Mouse (Mus musculus) hindbrain, embryonic 13.5 days (tissue): ENCODE results near the gene Rbfox2. TPM values are rescaled to one million over a fixed set of nuclear protein-coding genes. Genes with fewer than 3 reads are reported as not detected.

Experiments used
- ATAC-seq: fragments of 200-750 bp; cut with Nextera tagmentation; 2 replicates; pipeline ENCODE4 v1.8.0; 2017; ENCODE audit warnings: moderate TSS enrichment; ENCODE audit not compliant: low FRiP score
- H3K27ac ChIP-seq: fragments of 300-500 bp; sonication (generic); 2 replicates; pipeline ENCODE4 v1.5.1; 2015; ENCODE audit warnings: inconsistent platforms, mild to moderate bottlenecking, moderate library complexity
- H3K27me3 ChIP-seq: fragments of 300-500 bp; sonication (generic); 2 replicates; pipeline ENCODE4 v1.6.1; 2015; ENCODE audit warnings: mild to moderate bottlenecking, inconsistent platforms
- H3K36me3 ChIP-seq: fragments of 300-500 bp; sonication (generic); 2 replicates; pipeline ENCODE4 v1.6.1; 2015; ENCODE audit warnings: mild to moderate bottlenecking, inconsistent platforms
- H3K4me1 ChIP-seq: fragments of 300-500 bp; sonication (generic); replicated peaks from 2 replicates; pipeline ENCODE4 v1.6.1; 2015; ENCODE audit warnings: inconsistent platforms
- H3K4me2 ChIP-seq: fragments of 300-500 bp; sonication (generic); 2 replicates; pipeline ENCODE4 v1.6.1; 2015; ENCODE audit warnings: inconsistent platforms, mild to moderate bottlenecking, moderate library complexity
- H3K4me3 ChIP-seq: fragments of 300-500 bp; sonication (generic); 2 replicates; pipeline ENCODE4 v1.5.1; 2015; ENCODE audit warnings: mild to moderate bottlenecking, inconsistent platforms
- H3K9ac ChIP-seq: fragments of 300-500 bp; sonication (generic); 2 replicates; pipeline ENCODE4 v1.6.1; 2015; ENCODE audit warnings: mild to moderate bottlenecking, inconsistent platforms
- H3K9me3 ChIP-seq: fragments of 300-500 bp; sonication (generic); 2 replicates; pipeline ENCODE4 v1.6.1; 2016; ENCODE audit warnings: inconsistent platforms
- WGBS: fragments of 180-500 bp; shearing (Covaris S2); methylation state at CpG from one replicate; pipeline ENCODE4 v1.1.7; 2015; 5-methylcytosine and 5-hydroxymethylcytosine counted together
- polyA plus RNA-seq: library from polyadenylated mRNA; unstranded; fragments of >200 nt; fragmentation: Nextera tagmentation; extraction: Ambion mirVana; gene quantifications from 2 replicates; pipeline ENCODE4 v1.2.1, GENCODE M21; 2015

Rbfox2 gene
- polyA plus RNA-seq, 1 experiment from 2014 or later, result 158 TPM

DNA sequence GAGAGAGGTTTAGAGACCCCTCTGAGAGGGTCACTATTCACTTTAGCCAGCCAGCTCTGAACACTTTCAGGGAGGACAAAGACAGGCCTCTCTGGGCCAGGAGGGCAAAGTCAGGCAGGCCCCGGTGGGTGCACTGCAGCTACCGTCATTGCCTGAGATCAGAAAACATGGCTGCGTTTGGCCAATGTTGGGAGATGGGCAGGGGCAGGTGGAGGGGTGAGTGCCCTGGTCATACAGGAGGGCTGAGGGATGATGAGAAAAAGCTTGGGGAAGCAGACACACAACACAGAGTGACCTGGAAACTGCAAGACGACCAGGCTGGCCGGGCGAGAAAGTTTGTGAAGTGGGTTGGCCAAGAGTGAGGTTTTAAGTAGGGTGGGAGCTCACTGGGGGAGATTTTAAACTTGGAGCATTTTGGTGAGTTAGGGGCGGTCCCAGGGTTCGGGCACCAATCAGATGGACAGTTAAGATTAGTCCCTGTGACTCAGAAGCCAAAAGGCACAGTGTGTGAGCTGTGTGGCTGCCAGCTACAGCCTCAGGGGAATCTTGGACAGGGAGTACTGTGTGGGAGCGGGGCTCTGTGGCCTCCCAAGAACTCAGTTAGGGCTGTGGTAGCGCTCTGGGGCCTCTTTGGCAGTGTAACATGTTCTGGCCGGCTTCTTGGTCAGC, 270.4 kb downstream of the Rbfox2 start:
- no peak overlapping the region for H3K4me2 ChIP-seq
- H3K4me1 ChIP-seq, result peaks cover 29% of the 10 kb centered on the region
- H3K36me3 ChIP-seq, result no peaks in the 10 kb centered on the region
- H3K4me3 ChIP-seq, result no peak overlapping the region
- H3K27ac ChIP-seq, result peak overlapping the region; percentile 81
- no peaks in the 10 kb centered on the region for H3K27me3 ChIP-seq
- ATAC-seq, result no peak
- peak overlapping the region; percentile 30; the same call in 1 of the 2 replicates for H3K9ac ChIP-seq
- no peaks in the 10 kb centered on the region for H3K9me3 ChIP-seq
- 79% methylated on average over 11 of the region's 11 CpGs for WGBS

DNA sequence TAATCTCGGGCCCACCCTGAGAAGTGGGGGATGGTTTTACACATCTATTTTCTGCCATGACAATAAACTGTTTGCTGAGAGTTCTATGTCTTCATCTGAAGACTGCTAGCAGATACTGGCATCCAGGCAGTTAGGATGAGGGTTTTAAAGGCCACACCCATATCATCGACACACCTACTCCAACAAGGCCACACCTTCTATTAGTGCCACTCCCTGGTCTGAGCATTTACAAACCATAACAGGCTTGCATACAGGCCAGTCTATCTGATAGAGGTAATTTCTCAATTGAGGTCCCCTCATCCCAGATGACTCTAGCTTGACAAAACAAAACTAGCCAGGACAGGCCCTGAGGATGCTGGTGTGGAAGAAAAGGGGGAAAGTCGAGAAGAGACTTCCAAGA, 271.2 kb downstream of the Rbfox2 start:
- Histone ChIP-seq H3K27ac (no peak overlapping the region), H3K9me3 (no peaks in the 10 kb centered on the region), H3K9ac (no peak overlapping the region), H3K4me3 (no peak overlapping the region), H3K4me2 (no peak overlapping the region), H3K36me3 (no peaks in the 10 kb centered on the region), H3K4me1 (peaks cover 28% of the 10 kb centered on the region), H3K27me3 (no peaks in the 10 kb centered on the region)
- 89% methylated on average over 3 of the region's 3 CpGs for WGBS
- ATAC-seq, result no peak

DNA sequence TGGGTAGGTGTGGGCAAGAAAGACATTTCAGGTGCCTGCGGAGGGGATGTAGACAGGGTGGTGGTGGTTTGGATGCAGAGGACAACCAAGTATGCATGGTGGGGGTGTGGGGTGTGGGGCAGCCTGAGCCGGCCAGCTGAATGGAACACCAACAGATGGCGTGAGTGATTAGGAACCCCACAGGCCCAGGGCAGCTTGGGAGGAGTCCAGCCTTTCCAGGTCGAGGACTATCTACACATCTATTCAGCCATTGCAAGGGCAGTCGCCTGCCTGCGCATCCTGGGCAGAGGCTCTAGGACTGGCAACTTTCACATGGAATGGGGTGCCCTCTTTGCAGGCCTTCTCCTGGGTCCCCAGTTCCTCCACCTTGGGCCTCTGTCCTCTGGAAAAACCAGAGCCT, 272.3 kb downstream of the Rbfox2 start:
- Histone ChIP-seq H3K27me3 (no peaks in the 10 kb centered on the region), H3K27ac (no peak overlapping the region), H3K36me3 (no peaks in the 10 kb centered on the region), H3K4me3 (no peak overlapping the region), H3K4me1 (peaks cover 20% of the 10 kb centered on the region), H3K4me2 (no peak overlapping the region), H3K9me3 (no peaks in the 10 kb centered on the region), H3K9ac (no peak overlapping the region)
- no peak for ATAC-seq
- WGBS, result 81% methylated on average over 6 of the region's 6 CpGs

DNA sequence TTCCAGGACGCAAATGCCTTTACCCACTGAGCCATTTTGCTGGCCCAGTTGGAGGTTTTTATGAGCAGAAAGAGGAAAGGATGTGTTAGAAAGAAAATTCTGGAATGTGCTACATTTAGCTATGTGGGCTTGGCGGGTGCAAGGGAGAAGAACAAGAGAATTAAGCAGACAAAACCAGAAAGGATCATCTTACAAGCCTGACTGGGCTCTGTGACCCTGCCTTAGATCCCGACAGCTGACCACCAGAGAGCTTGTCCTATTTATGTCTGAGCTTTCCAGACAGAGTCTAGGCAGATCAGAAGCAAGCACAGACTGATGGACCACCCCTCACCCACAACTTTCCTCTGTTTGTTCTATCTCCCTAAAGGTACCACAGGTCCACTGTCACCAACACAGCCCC, 275.5 kb downstream of the Rbfox2 start:
- Histone ChIP-seq H3K4me3 (no peak overlapping the region), H3K4me2 (no peak overlapping the region), H3K4me1 (peaks cover 7% of the 10 kb centered on the region), H3K9ac (no peak overlapping the region), H3K36me3 (no peaks in the 10 kb centered on the region), H3K27ac (no peak overlapping the region), H3K27me3 (no peaks in the 10 kb centered on the region), H3K9me3 (no peaks in the 10 kb centered on the region)
- no peak for ATAC-seq
- 58% methylated on average over 3 of the region's 3 CpGs for WGBS

DNA sequence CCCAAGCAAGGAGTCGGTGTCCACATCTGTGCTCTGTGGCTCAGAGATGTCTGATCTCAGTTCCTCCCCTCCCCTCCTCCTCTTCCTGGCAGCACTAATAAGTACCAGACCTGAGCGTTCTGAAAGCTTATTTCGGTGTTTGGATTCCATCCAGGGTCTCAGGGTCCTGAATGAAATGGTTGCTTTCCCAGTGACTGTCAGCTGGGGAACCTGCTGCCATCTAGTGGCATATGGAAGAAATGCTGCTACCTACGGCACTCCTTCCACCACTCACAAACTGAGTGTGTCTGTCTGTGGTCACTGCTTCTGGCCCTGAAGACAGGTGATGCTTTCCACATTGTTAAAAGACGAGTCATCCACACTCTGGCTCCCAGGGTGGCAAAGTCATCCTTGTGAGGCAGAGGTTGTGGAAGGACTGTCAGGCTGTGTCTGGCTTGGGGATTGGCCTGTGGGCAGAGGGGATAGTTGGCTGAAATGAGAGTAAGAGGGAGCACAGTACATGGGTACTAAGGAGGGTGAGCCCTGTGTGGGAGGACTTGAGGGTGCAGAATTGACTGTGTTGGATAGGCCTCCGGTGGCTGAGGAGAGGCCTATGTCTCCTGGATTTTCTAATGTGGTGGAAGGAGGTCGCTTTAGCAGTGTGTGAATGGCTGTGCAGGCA, 277.3 kb downstream of the Rbfox2 start:
- H3K4me1 ChIP-seq, result peaks cover 17% of the 10 kb centered on the region
- no peaks in the 10 kb centered on the region for H3K27me3 ChIP-seq
- peak overlapping the region; percentile 35; the same call in 1 of the 2 replicates for H3K27ac ChIP-seq
- no peaks in the 10 kb centered on the region for H3K9me3 ChIP-seq
- 32% methylated on average over 7 of the region's 7 CpGs for WGBS
- H3K4me2 ChIP-seq, result no peak overlapping the region
- H3K4me3 ChIP-seq, result no peak overlapping the region
- no peak overlapping the region for H3K9ac ChIP-seq
- peak; percentile 52 for ATAC-seq
- H3K36me3 ChIP-seq, result no peaks in the 10 kb centered on the region

Other genes starting within 250 kb of the Rbfox2 start
- gene Apol7a, start 92.1 kb upstream of the Rbfox2 start, polyA plus RNA-seq, result 0.08 TPM in 1 of 2 replicates, not detected in the other
- gene Apol9a, start 104.1 kb upstream of the Rbfox2 start, polyA plus RNA-seq, result not detected in 2 replicates
- gene Apol7b, start 140.5 kb upstream of the Rbfox2 start, polyA plus RNA-seq, result not detected in 2 replicates
- gene Apol10a, start 170.0 kb upstream of the Rbfox2 start, polyA plus RNA-seq, result not detected in 2 replicates
- not detected in 2 replicates for gene Apol11a, start 201.3 kb upstream of the Rbfox2 start, polyA plus RNA-seq
- not detected in 2 replicates for gene Apol7c, start 226.3 kb upstream of the Rbfox2 start, polyA plus RNA-seq